Mouse (Mus musculus) heart, postnatal 0 days (tissue): ENCODE measurements around the gene Dennd6a.

ENCODE experiments used
- CTCF ChIP-seq: IDR thresholded peaks from 2 replicates; pipeline ENCODE4 v1.5.1; 2016; ENCODE audit warnings: antibody characterized with exemption, control low read depth, low read depth
- EP300 ChIP-seq: IDR thresholded peaks from 2 replicates; pipeline ENCODE4 v1.6.1; 2016; ENCODE audit warnings: antibody characterized with exemption, low read depth

DNA sequence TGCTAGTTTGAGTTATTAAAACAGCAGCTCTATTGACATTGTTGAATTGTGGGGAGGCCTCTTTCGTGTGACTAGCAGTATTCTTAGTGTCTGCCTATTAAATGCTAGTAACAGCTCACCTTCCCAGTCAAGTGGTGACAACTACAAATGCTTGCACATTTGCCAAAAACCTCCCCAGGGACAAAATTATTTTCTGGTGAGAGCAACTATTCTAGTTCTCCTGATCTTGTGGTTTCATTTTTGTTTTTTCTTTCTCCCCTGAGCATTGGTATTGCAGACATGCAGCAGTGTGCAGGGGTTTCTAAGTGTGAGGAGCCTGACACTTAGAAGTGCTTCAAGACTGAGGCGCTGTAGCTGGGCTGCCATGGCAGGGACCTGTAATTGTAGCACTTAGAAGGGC lies 74.2 kb downstream of the Dennd6a start:
- TF ChIP-seq CTCF (no peak), EP300 (no peak)
